Mouse (Mus musculus) heart, adult 11 months (tissue): ENCODE data around the gene Tti1.

ENCODE experiments used
- DNase-seq: peaks from one replicate; pipeline ENCODE4 v3.0.0; 2022

Gene Tti1

GRCm38 (mm10) chr2:157970124-157970523, 58.1 kb downstream of the Tti1 start:
- no peak for DNase-seq

GRCm38 (mm10) chr2:157967856-157968255, 60.4 kb downstream of the Tti1 start:
- no peak for DNase-seq

DNA sequence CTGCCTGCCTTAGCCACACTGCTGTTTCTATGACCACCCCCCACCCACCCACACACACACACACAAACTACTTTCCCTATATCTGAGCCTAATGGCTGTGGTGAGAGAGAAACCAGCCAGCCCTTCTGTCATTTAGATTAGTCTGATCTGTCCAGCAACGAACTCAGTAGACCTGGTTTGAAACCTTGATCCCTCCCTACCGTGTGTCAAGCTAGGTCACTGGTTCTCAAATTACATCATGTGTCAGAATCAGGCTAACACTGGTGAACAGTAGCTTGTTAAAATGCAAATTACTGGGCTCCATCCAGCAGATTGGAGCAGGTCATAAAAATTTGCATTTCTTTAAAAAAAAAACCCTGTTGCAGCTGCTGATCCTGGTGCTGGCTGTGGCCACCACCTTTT, 70.5 kb downstream of the Tti1 start:
- DNase-seq, result no peak

DNA sequence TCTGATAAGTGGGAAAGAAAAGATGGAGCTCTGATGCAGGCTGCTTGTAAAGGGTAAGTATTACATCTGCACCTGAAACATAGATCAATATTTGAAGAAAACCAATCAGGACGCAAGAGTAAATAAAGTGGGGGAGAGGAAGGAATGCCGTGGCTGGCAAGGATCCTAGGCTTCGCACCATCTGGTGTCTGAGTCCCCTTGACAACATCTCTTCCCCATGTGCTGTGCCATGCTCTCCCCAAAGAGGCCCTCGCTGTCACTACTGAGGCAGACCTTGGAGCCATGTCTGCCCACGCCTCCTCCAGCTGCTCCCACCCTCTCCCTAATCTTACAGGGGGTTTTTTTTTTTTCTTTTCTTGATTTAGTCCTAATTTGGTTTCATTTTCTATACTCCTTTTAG, 74.3 kb downstream of the Tti1 start:
- DNase-seq, result no peak

GRCm38 (mm10) chr2:157944156-157944893, 83.9 kb downstream of the Tti1 start:
- peak; percentile 92 for DNase-seq

GRCm38 (mm10) chr2:157943514-157944155, 84.6 kb downstream of the Tti1 start:
- DNase-seq, result peak; percentile 98

DNA sequence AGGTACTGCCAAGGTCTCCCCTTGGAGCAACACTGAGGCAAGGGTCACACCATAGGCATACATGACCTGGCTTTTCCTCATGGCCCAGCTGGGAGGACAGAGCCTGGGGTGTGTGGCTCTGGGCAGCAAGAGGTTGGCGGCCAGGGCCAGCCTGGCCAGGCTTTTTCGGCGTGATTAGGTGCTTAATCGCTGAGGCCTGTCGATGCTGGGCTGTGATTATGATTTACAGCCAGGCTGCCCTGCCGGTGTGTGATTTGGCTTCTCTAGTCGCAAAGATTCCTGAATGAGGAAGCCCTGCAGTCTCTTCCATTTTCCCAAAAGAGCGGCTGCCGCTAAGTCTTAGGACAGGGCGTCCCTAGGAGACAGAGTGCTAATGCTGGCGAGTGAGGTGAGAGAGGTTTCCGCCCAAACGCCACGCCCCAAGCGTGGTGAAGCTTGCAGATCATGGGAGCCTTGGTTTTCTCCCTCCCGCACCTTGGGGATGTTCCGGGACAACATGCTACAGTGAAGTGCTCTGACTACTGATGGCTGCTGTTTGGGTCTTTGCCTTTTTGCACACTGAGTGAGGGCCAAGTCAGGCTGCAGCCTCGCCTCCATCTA, 87.5 kb downstream of the Tti1 start:
- no peak for DNase-seq

- no peak for DNase-seq
These were observed 91.6 kb downstream of the Tti1 start for GRCm38 (mm10) chr2:157936676-157937075.

DNA sequence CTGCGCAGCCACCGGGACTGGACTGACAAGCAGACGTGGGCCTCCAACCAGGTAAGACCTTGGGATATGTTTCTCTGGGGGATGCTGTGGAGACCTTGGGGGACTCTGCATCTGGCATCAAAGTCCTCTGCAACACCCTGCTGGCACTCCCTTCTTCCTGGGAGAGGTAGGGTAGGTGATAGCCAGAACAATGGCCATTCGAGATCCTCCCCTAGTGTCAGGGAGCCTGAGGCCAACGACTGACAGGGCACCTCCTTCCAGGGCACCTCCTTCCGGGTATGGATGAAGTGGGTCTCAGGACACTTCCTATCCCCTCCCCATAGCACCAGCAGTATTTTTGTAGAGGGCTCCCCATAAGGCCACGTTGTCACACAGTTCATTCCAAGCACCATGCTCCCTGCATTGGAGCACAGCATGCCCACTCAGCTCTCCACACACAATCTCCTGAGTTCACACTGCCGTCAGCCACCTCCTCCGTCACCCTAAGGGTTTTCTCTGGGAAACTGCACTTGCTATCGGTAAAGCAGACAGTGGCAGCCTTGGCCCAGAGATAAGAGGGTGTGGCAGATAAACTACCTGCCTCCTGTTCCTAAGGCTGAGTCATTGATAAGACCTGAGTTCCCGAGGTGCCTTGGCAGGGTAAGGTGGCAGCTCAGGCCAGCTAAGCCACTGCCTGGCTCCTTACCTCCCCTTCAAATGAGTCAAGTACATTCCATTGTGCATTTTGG, 92.6 kb downstream of the Tti1 start:
- no peak for DNase-seq

- DNase-seq, result no peak
These were observed 95.6 kb downstream of the Tti1 start for GRCm38 (mm10) chr2:157932655-157933054.
